Mouse (Mus musculus) liver, adult 2 months (tissue): ENCODE data around the gene Rpgrip1l.

Source experiments
- CTCF ChIP-seq: fragments of 200-500 bp; IDR thresholded peaks from 2 replicates; pipeline ENCODE4 v1.5.1; 2011; ENCODE audit warnings: low read depth, low read length, control low read depth
- POLR2A ChIP-seq: fragments of 200-500 bp; IDR thresholded peaks from 2 replicates; pipeline ENCODE4 v1.6.1; 2011; ENCODE audit warnings: low read length, control low read depth; ENCODE audit not compliant: insufficient read depth; ENCODE audit errors: extremely low read depth

- no peak for TF ChIP-seq POLR2A
- TF ChIP-seq CTCF: no peak
Observed at GRCm38 (mm10) chr8:91349816-91350215, 36.8 kb upstream of the Rpgrip1l start.
